Mouse (Mus musculus) liver, embryonic 16.5 days (tissue): ENCODE measurements around the gene Cntf. TPM values are rescaled to one million over a fixed set of nuclear protein-coding genes. Genes with fewer than 3 reads are reported as not detected.

Experiments
- ATAC-seq: fragments of 200-750 bp; cut with Nextera tagmentation; 2 replicates; pipeline ENCODE4 v1.8.0; 2017; ENCODE audit warnings: low read depth, mild to moderate bottlenecking, moderate number of reproducible peaks, moderate library complexity
- H3K27ac ChIP-seq: fragments of 300-500 bp; sonication (generic); 2 replicates; pipeline ENCODE4 v1.5.1; 2014; ENCODE audit warnings: mild to moderate bottlenecking, low read length
- H3K27me3 ChIP-seq: fragments of 300-500 bp; sonication (generic); 2 replicates; pipeline ENCODE4 v1.6.1; 2014; ENCODE audit warnings: low read depth, low read length, mixed read lengths; ENCODE audit not compliant: control insufficient read depth, insufficient read depth
- H3K36me3 ChIP-seq: fragments of 300-500 bp; sonication (generic); 2 replicates; pipeline ENCODE4 v1.6.1; 2014; ENCODE audit warnings: mild to moderate bottlenecking; ENCODE audit not compliant: control insufficient read depth, insufficient read depth
- H3K4me1 ChIP-seq: fragments of 300-500 bp; sonication (generic); 2 replicates; pipeline ENCODE4 v1.6.1; 2014; ENCODE audit warnings: low read depth, low read length, mixed read lengths; ENCODE audit not compliant: control insufficient read depth
- H3K4me2 ChIP-seq: fragments of 300-500 bp; sonication (generic); 2 replicates; pipeline ENCODE4 v1.6.1; 2014; ENCODE audit warnings: low read depth, low read length, mixed read lengths
- H3K4me3 ChIP-seq: fragments of 300-500 bp; sonication (generic); 2 replicates; pipeline ENCODE4 v1.5.1; 2014; ENCODE audit warnings: low read depth, mild to moderate bottlenecking, low read length
- H3K9ac ChIP-seq: fragments of 300-500 bp; sonication (generic); 2 replicates; pipeline ENCODE4 v1.6.1; 2014; ENCODE audit warnings: low read depth, low read length
- H3K9me3 ChIP-seq: fragments of 300-500 bp; sonication (generic); replicated peaks from 2 replicates; pipeline ENCODE4 v1.6.1; 2016; ENCODE audit warnings: low read length; ENCODE audit not compliant: control insufficient read depth
- whole genome bisulfite sequencing: fragments of 180-500 bp; shearing (Covaris S2); extraction: QIAGEN DNeasy Blood & Tissue Kit; methylation state at CpG from one replicate; pipeline ENCODE4 v1.1.7; 2014; ENCODE audit not compliant: insufficient replicate concordance; 5-methylcytosine and 5-hydroxymethylcytosine counted together
- polyA plus RNA-seq: library from polyadenylated mRNA; unstranded; fragments of >200 nt; fragmentation: Nextera tagmentation; extraction: Ambion mirVana; gene quantifications from 2 replicates; pipeline ENCODE4 v1.2.1, GENCODE M21; 2015

The Cntf gene
- polyA plus RNA-seq, 1 experiment from 2014 or later: 0.66 TPM

GRCm38 (mm10) chr19:12787721-12788120, 22.3 kb upstream of the Cntf start:
- WGBS: 86% methylated on average over 4 of the region's 4 CpGs
- Histone ChIP-seq H3K27me3 (no peaks in the 10 kb centered on the region), H3K4me1 (peaks cover 3% of the 10 kb centered on the region), H3K27ac (no peak overlapping the region), H3K4me3 (no peak overlapping the region), H3K9ac (no peak overlapping the region), H3K9me3 (no peaks in the 10 kb centered on the region), H3K36me3 (peaks cover 3% of the 10 kb centered on the region; the same call in 1 of the 2 replicates), H3K4me2 (no peak overlapping the region)
- ATAC-seq: no peak

DNA sequence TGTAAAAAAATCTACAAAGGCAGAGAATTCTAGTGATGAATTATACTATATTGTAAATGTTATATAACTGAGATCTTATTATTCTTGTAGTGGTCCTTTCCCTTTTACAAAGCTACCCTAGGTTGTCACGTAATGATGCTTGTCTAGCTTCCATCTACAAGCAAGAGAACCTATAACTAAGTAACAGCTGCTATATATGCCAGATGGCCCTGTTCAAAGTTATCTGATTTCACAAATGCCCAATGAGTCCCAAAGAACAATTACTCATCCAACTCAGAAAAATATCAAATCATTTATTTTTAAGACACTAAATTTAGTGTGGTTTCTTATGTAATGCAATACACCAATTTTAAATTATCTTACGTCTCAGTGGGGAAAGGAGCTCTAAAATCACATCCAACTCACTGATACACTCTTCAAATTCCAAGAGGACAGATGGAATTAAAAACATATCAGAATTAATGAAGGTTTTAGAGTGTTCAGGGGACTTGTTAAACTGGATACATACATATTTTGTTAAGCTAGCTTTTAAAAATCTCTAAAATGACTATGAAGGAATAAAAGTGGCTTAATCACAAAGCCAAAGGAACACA, 21.5 kb upstream of the Cntf start:
- Histone ChIP-seq H3K4me1 (peaks cover 3% of the 10 kb centered on the region), H3K4me3 (no peak overlapping the region), H3K36me3 (peaks cover 3% of the 10 kb centered on the region; the same call in 1 of the 2 replicates), H3K4me2 (no peak overlapping the region), H3K27ac (no peak overlapping the region), H3K9me3 (no peaks in the 10 kb centered on the region), H3K9ac (no peak overlapping the region), H3K27me3 (no peaks in the 10 kb centered on the region)
- WGBS: 86% methylated on average over 2 of the region's 2 CpGs
- ATAC-seq: no peak

DNA sequence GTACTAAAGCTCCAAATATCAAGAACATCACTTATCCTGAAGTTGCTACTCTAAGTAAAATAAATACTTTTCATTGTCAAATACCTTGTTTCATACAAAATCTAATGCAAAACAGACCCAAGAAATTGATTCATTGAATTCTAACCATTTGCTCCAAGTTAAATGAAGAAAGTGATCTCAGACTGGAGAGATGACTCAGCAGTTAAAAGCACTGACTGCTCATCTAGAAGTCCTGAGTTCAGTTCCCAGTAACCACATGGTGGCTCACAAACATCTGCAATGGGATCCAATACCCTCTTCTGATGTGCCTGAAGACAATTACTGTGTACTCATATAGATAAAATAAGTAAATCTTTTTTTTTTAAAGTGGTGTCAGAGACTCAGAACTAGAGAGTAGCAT, 15.0 kb upstream of the Cntf start:
- Histone ChIP-seq H3K27me3 (no peaks in the 10 kb centered on the region), H3K36me3 (peaks cover 18% of the 10 kb centered on the region), H3K4me3 (no peak overlapping the region), H3K9me3 (no peaks in the 10 kb centered on the region), H3K9ac (no peak overlapping the region), H3K27ac (no peak overlapping the region), H3K4me1 (no peaks in the 10 kb centered on the region), H3K4me2 (no peak overlapping the region)
- ATAC-seq: no peak

- Histone ChIP-seq H3K36me3 (peaks cover 35% of the 10 kb centered on the region), H3K4me2 (no peak overlapping the region), H3K4me1 (no peaks in the 10 kb centered on the region), H3K4me3 (no peak overlapping the region), H3K9me3 (no peaks in the 10 kb centered on the region), H3K9ac (no peak overlapping the region), H3K27ac (no peak overlapping the region), H3K27me3 (no peaks in the 10 kb centered on the region)
- 90% methylated on average over 5 of the region's 5 CpGs for WGBS
- no peak for ATAC-seq
Measured at GRCm38 (mm10) chr19:12770888-12771287, 5.5 kb upstream of the Cntf start.

- Histone ChIP-seq H3K4me3 (no peak overlapping the region), H3K27ac (no peak overlapping the region), H3K4me2 (no peak overlapping the region), H3K4me1 (no peaks in the 10 kb centered on the region), H3K9ac (no peak overlapping the region), H3K36me3 (peaks cover 7% of the 10 kb centered on the region), H3K9me3 (no peaks in the 10 kb centered on the region), H3K27me3 (no peaks in the 10 kb centered on the region)
- no peak for ATAC-seq
- 43% methylated on average over 2 of the region's 2 CpGs for WGBS
Measured at GRCm38 (mm10) chr19:12762212-12763130, 3.0 kb downstream of the Cntf start.

GRCm38 (mm10) chr19:12759656-12760055, 5.8 kb downstream of the Cntf start:
- Histone ChIP-seq H3K4me1 (no peaks in the 10 kb centered on the region), H3K9ac (no peak overlapping the region), H3K4me2 (no peak overlapping the region), H3K27ac (no peak overlapping the region), H3K36me3 (peaks cover 7% of the 10 kb centered on the region), H3K27me3 (no peaks in the 10 kb centered on the region), H3K9me3 (no peaks in the 10 kb centered on the region), H3K4me3 (no peak overlapping the region)
- 58% methylated on average over 2 of the region's 2 CpGs for WGBS
- no peak for ATAC-seq

DNA sequence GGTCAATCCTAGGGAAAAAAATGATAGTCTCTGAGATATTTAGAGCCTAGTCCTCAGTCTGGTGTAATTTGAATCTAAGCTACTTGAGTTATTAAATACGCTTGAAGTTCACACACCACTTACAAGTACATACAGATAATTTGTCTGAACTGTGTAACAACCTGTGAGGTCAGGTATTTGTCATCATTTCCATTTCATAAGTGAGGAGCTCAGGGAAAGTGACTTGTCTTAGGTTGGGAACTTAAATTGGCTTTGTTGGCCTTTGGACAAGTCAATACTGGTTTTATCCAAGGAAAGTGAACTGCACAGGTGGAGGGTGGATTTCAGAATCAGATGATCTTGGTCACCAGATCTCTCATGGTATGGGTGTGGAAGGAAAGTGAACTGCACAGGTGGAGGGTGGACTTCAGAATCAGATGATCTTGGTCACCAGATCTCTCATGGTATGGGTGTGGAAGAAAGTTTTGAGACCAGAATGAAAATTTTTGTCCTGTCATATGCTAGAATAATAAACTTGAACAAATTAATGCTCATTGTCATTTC, 6.4 kb downstream of the Cntf start:
- Histone ChIP-seq H3K9me3 (no peaks in the 10 kb centered on the region), H3K4me3 (no peak overlapping the region), H3K4me2 (no peak overlapping the region), H3K27me3 (no peaks in the 10 kb centered on the region), H3K4me1 (no peaks in the 10 kb centered on the region), H3K27ac (no peak overlapping the region), H3K36me3 (peaks cover 6% of the 10 kb centered on the region), H3K9ac (no peak overlapping the region)
- 61% methylated on average over 1 of the region's 1 CpGs for WGBS
- no peak for ATAC-seq

DNA sequence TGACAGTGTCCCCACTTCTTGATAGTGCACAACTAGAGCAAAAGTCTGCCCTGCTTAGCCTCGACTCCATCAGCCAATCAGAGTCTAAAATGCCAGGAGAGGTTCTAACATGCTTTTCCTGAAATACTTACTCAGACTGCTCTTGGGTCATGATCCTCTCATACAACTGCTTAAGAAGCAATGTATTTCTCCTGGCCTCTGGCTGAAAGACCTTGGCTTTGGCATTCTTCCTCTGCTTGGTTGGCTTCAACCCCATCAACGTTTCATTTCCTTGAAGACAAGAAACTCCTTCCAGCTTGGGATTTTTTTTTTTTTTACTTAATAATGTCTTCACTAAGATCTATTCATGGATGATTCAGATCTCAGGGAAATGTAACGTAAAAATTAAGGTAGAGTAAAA, 9.1 kb downstream of the Cntf start:
- WGBS: 52% methylated on average over 3 of the region's 3 CpGs
- H3K9ac ChIP-seq: no peak overlapping the region
- H3K4me1 ChIP-seq: no peaks in the 10 kb centered on the region
- H3K27ac ChIP-seq: no peak overlapping the region
- no peak overlapping the region for H3K4me3 ChIP-seq
- H3K27me3 ChIP-seq: no peaks in the 10 kb centered on the region
- no peak for ATAC-seq
- no peak overlapping the region for H3K4me2 ChIP-seq
- no peaks in the 10 kb centered on the region for H3K9me3 ChIP-seq
- H3K36me3 ChIP-seq: no peaks in the 10 kb centered on the region

DNA sequence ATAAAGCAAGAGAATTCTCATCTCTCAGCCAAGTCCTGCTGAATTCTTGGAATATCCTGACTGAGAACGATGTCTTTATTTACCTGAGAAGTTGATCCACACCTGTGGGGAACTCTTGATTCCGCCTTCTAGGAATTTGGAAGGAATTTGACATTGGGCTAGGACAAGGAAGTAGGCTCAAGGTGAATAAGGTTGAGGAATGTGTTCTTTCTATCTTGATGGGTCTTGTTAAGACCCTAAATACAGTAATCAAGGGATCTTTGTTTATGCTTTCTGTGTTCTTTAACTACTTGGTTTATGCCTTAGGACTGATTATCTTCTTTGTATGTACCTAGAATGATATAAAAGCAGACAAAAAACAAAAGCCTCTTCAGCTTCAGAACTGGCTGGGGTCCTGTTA, 33.5 kb downstream of the Cntf start:
- H3K36me3 ChIP-seq: no peaks in the 10 kb centered on the region
- H3K4me1 ChIP-seq: no peaks in the 10 kb centered on the region
- no peak for ATAC-seq
- H3K9ac ChIP-seq: no peak overlapping the region
- 57% methylated on average over 2 of the region's 2 CpGs for WGBS
- no peak overlapping the region for H3K4me2 ChIP-seq
- H3K27ac ChIP-seq: no peak overlapping the region
- no peak overlapping the region for H3K4me3 ChIP-seq
- H3K27me3 ChIP-seq: no peaks in the 10 kb centered on the region
- no peaks in the 10 kb centered on the region for H3K9me3 ChIP-seq
